Mouse (Mus musculus): ENCODE results near the gene Gm10643. TPM values are rescaled to one million over a fixed set of nuclear protein-coding genes. Genes with fewer than 3 reads are reported as not detected.

Gene Gm10643
- polyA plus RNA-seq, 1 experiment from 2014 or later, result 1.2 TPM

DNA sequence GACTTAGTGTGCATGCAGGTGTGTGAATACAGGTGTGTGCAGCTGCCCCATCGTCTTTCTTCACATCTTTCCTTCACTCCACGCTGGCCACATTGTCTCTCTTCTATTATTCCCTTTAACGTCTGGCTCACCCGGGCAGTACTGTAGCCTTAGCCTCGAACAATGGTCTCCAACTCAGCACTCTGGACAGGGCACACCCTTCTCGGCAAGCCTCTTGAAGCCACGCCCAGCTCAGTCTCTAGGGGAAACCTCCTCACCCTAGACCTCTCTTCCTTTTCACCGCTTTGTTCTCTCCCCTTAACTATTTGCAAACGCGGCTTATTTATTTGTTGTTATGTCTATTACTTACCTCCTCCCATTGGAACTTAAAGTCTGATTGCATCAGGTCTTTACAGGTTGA is 37.5 kb downstream of the Gm10643 start:
- H3K27ac ChIP-seq (replicated peaks; ENCODE audit: low read depth, low read length), result no peak overlapping the region
- DNase-seq (ENCODE audit: low spot score) (no peak), ATAC-seq (replicated peaks; ENCODE audit: insufficient number of reproducible peaks, low FRiP score, low TSS enrichment, low read depth) (no peak)
- no peaks in the 10 kb centered on the region for H3K9me3 ChIP-seq (replicated peaks; ENCODE audit: control insufficient read depth, low read length)
- H3K4me2 ChIP-seq (ENCODE audit: low read depth, low read length), result no peak overlapping the region
- peaks cover 11% of the 10 kb centered on the region for H3K27me3 ChIP-seq (ENCODE audit: control insufficient read depth, insufficient read depth, low read length)
- H3K4me1 ChIP-seq (ENCODE audit: control insufficient read depth, insufficient read depth, low read length), result no peaks in the 10 kb centered on the region
- no peak overlapping the region for H3K9ac ChIP-seq (replicated peaks; ENCODE audit: low read length)
- no peaks in the 10 kb centered on the region for H3K36me3 ChIP-seq (replicated peaks; ENCODE audit: control insufficient read depth, insufficient read depth, low read depth, low read length)
- 10% methylated on average over 10 of the region's 10 CpGs for WGBS
- H3K4me3 ChIP-seq (ENCODE audit: low read depth, low read length), result no peak overlapping the region

DNA sequence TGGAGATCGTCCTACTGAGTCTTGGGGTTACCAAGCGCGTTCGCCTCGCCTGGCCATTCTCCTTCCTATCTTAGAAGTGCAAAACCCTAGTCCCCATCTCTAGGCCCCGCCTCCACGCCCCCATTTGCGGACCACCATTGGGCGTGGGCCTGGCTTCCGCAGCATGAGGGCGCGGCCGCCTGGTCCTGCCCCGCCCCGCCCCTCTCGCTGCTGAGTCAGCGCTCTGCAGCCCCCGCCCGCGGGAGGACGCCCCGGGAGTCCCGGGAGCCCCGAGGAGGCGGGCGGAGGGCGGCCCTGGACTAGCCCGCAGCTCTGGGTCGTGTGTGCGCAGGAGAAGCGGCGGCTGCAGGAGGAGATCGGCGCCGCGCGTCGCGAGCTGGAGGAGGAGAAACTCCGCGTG is 39.1 kb downstream of the Gm10643 start:
- Histone ChIP-seq H3K27me3 (ENCODE audit: control insufficient read depth, insufficient read depth, low read length) (peaks cover 14% of the 10 kb centered on the region), H3K36me3 (replicated peaks; ENCODE audit: control insufficient read depth, insufficient read depth, low read depth, low read length) (no peaks in the 10 kb centered on the region), H3K9me3 (replicated peaks; ENCODE audit: control insufficient read depth, low read length) (no peaks in the 10 kb centered on the region), H3K27ac (replicated peaks; ENCODE audit: low read depth, low read length) (no peak overlapping the region), H3K4me1 (ENCODE audit: control insufficient read depth, insufficient read depth, low read length) (no peaks in the 10 kb centered on the region; the same call in 1 of the 2 replicates), H3K4me3 (ENCODE audit: low read depth, low read length) (peak overlapping the region; percentile 45), H3K9ac (replicated peaks; ENCODE audit: low read length) (peak overlapping the region; percentile 58), H3K4me2 (ENCODE audit: low read depth, low read length) (peak overlapping the region; percentile 93)
- WGBS, result under 1% methylated on average over 41 of the region's 41 CpGs
- peak; percentile 85 for DNase-seq (ENCODE audit: low spot score)
- ATAC-seq (replicated peaks; ENCODE audit: insufficient number of reproducible peaks, low FRiP score, low TSS enrichment, low read depth), result peak; percentile 76

DNA sequence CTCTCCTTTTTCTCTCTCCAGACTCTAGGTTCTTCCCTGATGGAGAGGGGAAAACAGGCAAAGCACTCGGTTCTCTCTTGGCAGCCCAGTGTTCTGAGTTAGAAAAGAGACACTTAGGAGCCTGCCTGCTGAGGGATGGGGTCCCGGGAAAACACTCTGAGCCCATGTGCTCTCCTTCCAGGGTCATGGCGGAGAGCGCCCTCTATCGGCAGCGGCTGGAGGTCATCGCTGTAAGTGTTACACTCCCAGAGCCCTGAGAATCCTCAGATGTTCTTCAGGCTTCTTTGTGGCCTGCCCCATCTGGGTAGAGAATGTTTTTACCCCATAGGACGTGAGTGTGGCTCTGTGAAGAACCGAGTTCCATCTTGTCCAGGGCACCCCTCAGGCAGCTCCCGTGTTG is 40.8 kb downstream of the Gm10643 start:
- 12% methylated on average over 10 of the region's 10 CpGs for WGBS
- H3K4me1 ChIP-seq (ENCODE audit: control insufficient read depth, insufficient read depth, low read length), result no peaks in the 10 kb centered on the region; the same call in 1 of the 2 replicates
- ATAC-seq (replicated peaks; ENCODE audit: insufficient number of reproducible peaks, low FRiP score, low TSS enrichment, low read depth), result no peak

DNA sequence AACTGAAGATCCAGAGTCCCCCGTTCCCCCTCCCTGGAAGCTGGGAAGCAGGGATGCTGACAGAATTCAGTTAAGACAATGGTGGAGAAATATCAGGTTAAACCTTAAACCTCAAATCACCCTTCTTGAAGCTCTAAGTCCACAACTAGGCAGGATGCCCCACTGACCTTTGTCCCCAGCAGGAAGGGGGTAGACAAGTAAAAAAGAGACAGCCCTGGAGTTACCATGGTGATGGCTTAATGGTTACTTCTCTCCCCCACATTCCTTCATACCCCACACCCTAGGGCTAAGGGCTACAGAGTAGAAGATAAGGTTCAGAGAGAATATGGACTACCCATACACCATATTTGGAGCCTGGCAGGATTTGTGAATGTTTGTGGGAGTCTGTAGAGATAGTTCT is 41.3 kb downstream of the Gm10643 start:
- Histone ChIP-seq H3K27ac (replicated peaks; ENCODE audit: low read depth, low read length) (no peak overlapping the region), H3K9ac (replicated peaks; ENCODE audit: low read length) (no peak overlapping the region), H3K9me3 (replicated peaks; ENCODE audit: control insufficient read depth, low read length) (no peaks in the 10 kb centered on the region), H3K36me3 (replicated peaks; ENCODE audit: control insufficient read depth, insufficient read depth, low read depth, low read length) (no peaks in the 10 kb centered on the region), H3K4me3 (ENCODE audit: low read depth, low read length) (no peak overlapping the region), H3K27me3 (ENCODE audit: control insufficient read depth, insufficient read depth, low read length) (peaks cover 14% of the 10 kb centered on the region), H3K4me1 (ENCODE audit: control insufficient read depth, insufficient read depth, low read length) (no peaks in the 10 kb centered on the region; the same call in 1 of the 2 replicates), H3K4me2 (ENCODE audit: low read depth, low read length) (no peak overlapping the region)
- 57% methylated on average over 1 of the region's 1 CpGs for WGBS
- no peak for DNase-seq (ENCODE audit: low spot score)
- ATAC-seq (replicated peaks; ENCODE audit: insufficient number of reproducible peaks, low FRiP score, low TSS enrichment, low read depth), result no peak

More for the DNA sequence above, 40.8 kb downstream of the Gm10643 start:
- no peak overlapping the region for H3K27ac ChIP-seq (replicated peaks; ENCODE audit: low read depth, low read length)
- no peaks in the 10 kb centered on the region for H3K36me3 ChIP-seq (replicated peaks; ENCODE audit: control insufficient read depth, insufficient read depth, low read depth, low read length)
- no peak overlapping the region for H3K4me3 ChIP-seq (ENCODE audit: low read depth, low read length)
- H3K4me2 ChIP-seq (ENCODE audit: low read depth, low read length), result no peak overlapping the region
- no peaks in the 10 kb centered on the region for H3K9me3 ChIP-seq (replicated peaks; ENCODE audit: control insufficient read depth, low read length)
- no peak overlapping the region for H3K9ac ChIP-seq (replicated peaks; ENCODE audit: low read length)
- peak; percentile 65 for DNase-seq (ENCODE audit: low spot score)
- H3K27me3 ChIP-seq (ENCODE audit: control insufficient read depth, insufficient read depth, low read length), result peaks cover 14% of the 10 kb centered on the region

DNA sequence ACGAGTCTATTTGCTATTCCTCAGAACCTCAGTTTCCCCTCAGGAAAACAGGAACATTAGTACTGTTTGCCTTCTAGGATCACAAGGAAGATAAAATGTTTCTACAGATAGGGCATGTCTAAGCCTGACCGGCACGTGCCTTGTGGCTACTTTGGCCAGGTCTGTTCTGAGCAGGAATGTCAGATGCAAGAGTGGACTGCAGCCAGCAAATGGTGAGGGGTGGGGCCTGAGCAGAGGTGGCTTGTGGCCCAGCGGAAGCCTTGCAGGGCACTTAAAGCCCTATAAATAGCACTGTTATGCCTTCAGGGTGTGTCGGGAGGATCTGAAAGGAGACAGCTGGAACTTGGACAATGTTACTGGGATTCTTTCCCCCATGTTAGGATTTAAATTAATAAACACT is 41.9 kb downstream of the Gm10643 start:
- no peak for DNase-seq (ENCODE audit: low spot score)
- no peak overlapping the region for H3K4me2 ChIP-seq (ENCODE audit: low read depth, low read length)
- peaks cover 14% of the 10 kb centered on the region for H3K27me3 ChIP-seq (ENCODE audit: control insufficient read depth, insufficient read depth, low read length)
- H3K27ac ChIP-seq (replicated peaks; ENCODE audit: low read depth, low read length), result no peak overlapping the region
- H3K4me1 ChIP-seq (ENCODE audit: control insufficient read depth, insufficient read depth, low read length), result no peaks in the 10 kb centered on the region; the same call in 1 of the 2 replicates
- no peak overlapping the region for H3K4me3 ChIP-seq (ENCODE audit: low read depth, low read length)
- no peak overlapping the region for H3K9ac ChIP-seq (replicated peaks; ENCODE audit: low read length)
- H3K9me3 ChIP-seq (replicated peaks; ENCODE audit: control insufficient read depth, low read length), result no peaks in the 10 kb centered on the region
- 29% methylated on average over 5 of the region's 5 CpGs for WGBS
- H3K36me3 ChIP-seq (replicated peaks; ENCODE audit: control insufficient read depth, insufficient read depth, low read depth, low read length), result no peaks in the 10 kb centered on the region
- no peak for ATAC-seq (replicated peaks; ENCODE audit: insufficient number of reproducible peaks, low FRiP score, low TSS enrichment, low read depth)

DNA sequence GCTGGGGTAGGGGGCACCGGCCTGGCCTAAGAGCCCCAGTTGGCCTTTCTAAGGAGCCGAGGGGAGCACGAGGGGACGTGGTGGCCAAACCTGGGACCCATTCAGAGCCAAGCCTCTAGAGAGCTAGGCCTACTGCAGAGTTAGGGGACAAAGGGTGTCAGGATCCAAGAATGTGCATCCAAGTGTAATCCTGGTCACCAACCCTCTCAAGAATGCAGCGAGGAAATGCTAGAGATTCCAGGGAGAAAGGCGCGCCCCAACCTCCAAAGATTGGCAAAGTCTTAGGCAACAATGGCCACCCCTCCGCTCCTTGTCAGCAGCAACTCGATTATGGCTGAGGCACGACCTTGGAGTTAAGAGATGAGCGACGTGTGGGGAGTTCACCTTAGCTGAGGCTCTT is 43.4 kb downstream of the Gm10643 start:
- Histone ChIP-seq H3K4me2 (ENCODE audit: low read depth, low read length) (peak overlapping the region; percentile 5; the same call in 1 of the 2 replicates), H3K9me3 (replicated peaks; ENCODE audit: control insufficient read depth, low read length) (no peaks in the 10 kb centered on the region), H3K9ac (replicated peaks; ENCODE audit: low read length) (no peak overlapping the region), H3K27ac (replicated peaks; ENCODE audit: low read depth, low read length) (no peak overlapping the region), H3K27me3 (ENCODE audit: control insufficient read depth, insufficient read depth, low read length) (peaks cover 8% of the 10 kb centered on the region; the same call in 1 of the 2 replicates), H3K4me1 (ENCODE audit: control insufficient read depth, insufficient read depth, low read length) (no peaks in the 10 kb centered on the region; the same call in 1 of the 2 replicates), H3K36me3 (replicated peaks; ENCODE audit: control insufficient read depth, insufficient read depth, low read depth, low read length) (no peaks in the 10 kb centered on the region), H3K4me3 (ENCODE audit: low read depth, low read length) (no peak overlapping the region)
- DNase-seq (ENCODE audit: low spot score), result no peak
- ATAC-seq (replicated peaks; ENCODE audit: insufficient number of reproducible peaks, low FRiP score, low TSS enrichment, low read depth), result no peak
- WGBS, result 46% methylated on average over 12 of the region's 12 CpGs

DNA sequence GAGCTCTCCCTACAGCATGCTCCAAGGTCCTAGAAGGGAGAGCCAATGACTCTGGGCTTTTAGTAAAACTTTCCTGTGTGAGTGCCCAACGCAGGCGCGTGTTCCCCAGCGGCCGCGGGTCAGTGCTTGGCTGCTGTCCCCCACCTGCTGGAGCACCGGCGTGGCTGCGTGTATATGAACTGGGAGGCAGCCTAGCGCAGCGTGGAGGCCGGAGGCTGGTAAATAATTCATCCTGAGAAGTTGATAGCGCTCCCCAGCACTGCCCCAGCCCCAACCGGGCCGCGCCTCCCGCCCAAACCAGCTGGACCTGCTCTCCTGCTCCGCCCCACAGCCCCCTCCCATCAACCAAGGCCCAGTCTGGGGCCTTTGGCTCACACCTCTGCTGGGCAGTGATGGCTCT is 43.8 kb downstream of the Gm10643 start, which contains the start of gene Palm3:
Gene Palm3 (plus strand): TSS at position 376 of the 400 bp plus-strand sequence.
- H3K9ac ChIP-seq (replicated peaks; ENCODE audit: low read length), result no peak within 1 kb of the TSS
- no peaks in the 10 kb centered on the region; the same call in 1 of the 2 replicates for H3K4me1 ChIP-seq (ENCODE audit: control insufficient read depth, insufficient read depth, low read length)
- H3K9me3 ChIP-seq (replicated peaks; ENCODE audit: control insufficient read depth, low read length), result no peaks in the 10 kb centered on the region
- no peak within 1 kb of the TSS for H3K27ac ChIP-seq (replicated peaks; ENCODE audit: low read depth, low read length)
- no peak within 1 kb of the TSS for H3K4me3 ChIP-seq (ENCODE audit: low read depth, low read length)
- peak within 1 kb of the TSS; percentile 5; the same call in 1 of the 2 replicates for H3K4me2 ChIP-seq (ENCODE audit: low read depth, low read length)
- DNase-seq (ENCODE audit: low spot score) (no peak), ATAC-seq (replicated peaks; ENCODE audit: insufficient number of reproducible peaks, low FRiP score, low TSS enrichment, low read depth) (no peak)
- WGBS, result 8% methylated on average over 18 of the region's 18 CpGs
- H3K27me3 ChIP-seq (ENCODE audit: control insufficient read depth, insufficient read depth, low read length), result peaks cover 4% of the 10 kb centered on the region; the same call in 1 of the 2 replicates
- H3K36me3 ChIP-seq (replicated peaks; ENCODE audit: control insufficient read depth, insufficient read depth, low read depth, low read length), result no peaks in the 10 kb centered on the region

DNA sequence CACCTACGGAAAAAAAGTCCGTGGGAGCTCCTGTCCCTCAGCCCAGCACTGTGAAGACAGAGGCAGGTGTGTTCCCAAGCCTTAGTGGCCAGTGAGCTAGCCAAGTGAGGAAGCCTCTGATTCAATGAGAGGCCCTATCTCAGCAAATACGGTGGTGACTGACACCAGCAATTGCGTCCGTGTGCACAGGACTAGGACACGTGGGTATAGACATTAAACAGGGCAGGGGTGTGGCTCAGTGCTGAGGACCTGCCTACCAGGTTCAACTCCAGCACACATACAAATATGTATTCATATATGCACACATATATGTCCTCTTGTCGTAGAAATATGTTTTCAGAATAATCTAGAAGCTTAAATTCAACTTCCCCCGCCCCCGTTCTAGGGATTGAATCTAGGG is 45.2 kb downstream of the Gm10643 start:
- H3K4me3 ChIP-seq (ENCODE audit: low read depth, low read length), result no peak overlapping the region
- no peak for DNase-seq (ENCODE audit: low spot score)
- H3K9ac ChIP-seq (replicated peaks; ENCODE audit: low read length), result no peak overlapping the region
- H3K27ac ChIP-seq (replicated peaks; ENCODE audit: low read depth, low read length), result no peak overlapping the region
- 80% methylated on average over 9 of the region's 9 CpGs for WGBS
- H3K4me2 ChIP-seq (ENCODE audit: low read depth, low read length), result no peak overlapping the region
- H3K4me1 ChIP-seq (ENCODE audit: control insufficient read depth, insufficient read depth, low read length), result no peaks in the 10 kb centered on the region; the same call in 1 of the 2 replicates
- H3K27me3 ChIP-seq (ENCODE audit: control insufficient read depth, insufficient read depth, low read length), result 0 out of 2 replicates have a peak, but pooled peaks cover 3% of the 10 kb centered on the region
- no peaks in the 10 kb centered on the region for H3K36me3 ChIP-seq (replicated peaks; ENCODE audit: control insufficient read depth, insufficient read depth, low read depth, low read length)
- no peaks in the 10 kb centered on the region for H3K9me3 ChIP-seq (replicated peaks; ENCODE audit: control insufficient read depth, low read length)
- no peak for ATAC-seq (replicated peaks; ENCODE audit: insufficient number of reproducible peaks, low FRiP score, low TSS enrichment, low read depth)

Data from embryonic facial prominence, embryonic 11.5 days (tissue).